Mouse (Mus musculus) frontal cortex, postnatal 10 days (tissue): ENCODE data around the gene Mrm2.

Experiments
- DNase-seq, 2 experiments: peaks; one replicate each; pipeline ENCODE4 v3.0.0; 2022; ENCODE audit warnings: low spot score in 2 of 2, mixed read lengths in 1 of 2

Mrm2 gene

GRCm38 (mm10) chr5:140342880-140343279, 11.2 kb upstream of the Mrm2 start:
- no peak for DNase-seq

GRCm38 (mm10) chr5:140339836-140340235, 8.1 kb upstream of the Mrm2 start:
- DNase-seq = no peak

- no peak for DNase-seq
These were observed 7.1 kb upstream of the Mrm2 start for GRCm38 (mm10) chr5:140338779-140339178.

- no peak for DNase-seq
These were observed 5.0 kb upstream of the Mrm2 start for GRCm38 (mm10) chr5:140336680-140337079.

GRCm38 (mm10) chr5:140333631-140334030, 1.9 kb upstream of the Mrm2 start:
- DNase-seq = no peak

GRCm38 (mm10) chr5:140332519-140332918, 821 bp upstream of the Mrm2 start:
- no peak for DNase-seq

GRCm38 (mm10) chr5:140324058-140324457, 7.6 kb downstream of the Mrm2 start:
- no peak for DNase-seq

- no peak for DNase-seq
These were observed 9.7 kb downstream of the Mrm2 start for GRCm38 (mm10) chr5:140321756-140322575.

- peak; percentile 87 to 90 for DNase-seq
These were observed 10.5 kb downstream of the Mrm2 start, which contains the start of the genes Mad1l1 and Nudt1 for GRCm38 (mm10) chr5:140321042-140321755. TSS of gene Mad1l1 (minus strand) at chr5:140321552. TSS of gene Nudt1 (plus strand) at chr5:140321656.

GRCm38 (mm10) chr5:140316716-140317115, 15.0 kb downstream of the Mrm2 start:
- DNase-seq = no peak

GRCm38 (mm10) chr5:140307602-140308001, 24.1 kb downstream of the Mrm2 start:
- no peak for DNase-seq

GRCm38 (mm10) chr5:140306016-140306415, 25.7 kb downstream of the Mrm2 start:
- no peak for DNase-seq

- no peak for DNase-seq
These were observed 33.4 kb downstream of the Mrm2 start for GRCm38 (mm10) chr5:140298291-140298690.

GRCm38 (mm10) chr5:140292152-140292551, 39.5 kb downstream of the Mrm2 start:
- peak; percentile 29 to 63 for DNase-seq

GRCm38 (mm10) chr5:140289161-140289560, 42.5 kb downstream of the Mrm2 start:
- DNase-seq = no peak

- peak in 1 of 2 experiments; percentile 12 for DNase-seq
These were observed 43.4 kb downstream of the Mrm2 start for GRCm38 (mm10) chr5:140288287-140288686.

GRCm38 (mm10) chr5:140284761-140285160, 46.9 kb downstream of the Mrm2 start:
- no peak for DNase-seq

- no peak for DNase-seq
These were observed 47.7 kb downstream of the Mrm2 start for GRCm38 (mm10) chr5:140284011-140284410.

GRCm38 (mm10) chr5:140282900-140283299, 48.8 kb downstream of the Mrm2 start:
- no peak for DNase-seq

- no peak for DNase-seq
These were observed 49.3 kb downstream of the Mrm2 start for GRCm38 (mm10) chr5:140282376-140282775.

- DNase-seq = no peak
These were observed 51.5 kb downstream of the Mrm2 start for GRCm38 (mm10) chr5:140280205-140280604.
